Mouse (Mus musculus): ENCODE measurements at regions not wholly inside any gene's neighbourhood (a gene's known extent, or its start where the extent isn't known, plus 50 kb on each side); places are given as distances from the start of the nearest gene placed in this dataset.

DNA sequence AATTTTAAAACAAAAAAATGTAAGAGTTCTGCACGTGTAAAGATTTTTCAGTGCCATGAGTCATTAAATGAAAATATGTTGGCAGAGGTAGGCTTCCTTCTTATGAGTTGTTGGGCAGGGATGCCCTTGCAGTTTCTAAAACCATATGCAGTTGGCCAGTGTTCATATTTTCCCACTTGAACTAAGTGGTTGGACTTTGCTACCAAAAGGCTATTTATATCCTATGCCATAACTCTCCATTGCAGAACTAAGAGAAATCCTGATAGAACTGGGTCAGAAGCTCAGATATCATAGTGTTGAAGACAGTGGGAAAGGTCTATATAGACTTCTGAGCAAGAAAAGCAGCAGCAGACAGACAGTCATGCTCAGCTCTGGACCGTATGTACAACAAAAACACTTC, 690.7 kb upstream of the Frg1 start:
- no peak overlapping the region for H3K27ac ChIP-seq
- WGBS = 78% methylated on average over 2 of the region's 2 CpGs

GRCm38 (mm10) chr8:42069314-42069713, 652.4 kb upstream of the Frg1 start:
- Histone ChIP-seq H3K9ac (no peak overlapping the region), H3K4me3 (no peak overlapping the region), H3K9me3 (no peaks in the 10 kb centered on the region), H3K27ac (no peak overlapping the region), H3K4me2 (replicated peaks) (no peak overlapping the region), H3K27me3 (no peaks in the 10 kb centered on the region), H3K36me3 (no peaks in the 10 kb centered on the region), H3K4me1 (no peaks in the 10 kb centered on the region)
- WGBS = 69% methylated on average over 1 of the region's 1 CpGs
- no peak for ATAC-seq (ENCODE audit: low FRiP score, low read depth)

More for the DNA sequence above, 690.7 kb upstream of the Frg1 start:
- H3K36me3 ChIP-seq = no peaks in the 10 kb centered on the region
- no peak for ATAC-seq (ENCODE audit: low FRiP score, low read depth)
- H3K4me2 ChIP-seq (replicated peaks) = no peak overlapping the region
- H3K4me3 ChIP-seq = no peak overlapping the region
- no peak overlapping the region for H3K9ac ChIP-seq
- no peaks in the 10 kb centered on the region for H3K27me3 ChIP-seq
- H3K9me3 ChIP-seq = no peaks in the 10 kb centered on the region
- H3K4me1 ChIP-seq = no peaks in the 10 kb centered on the region

DNA sequence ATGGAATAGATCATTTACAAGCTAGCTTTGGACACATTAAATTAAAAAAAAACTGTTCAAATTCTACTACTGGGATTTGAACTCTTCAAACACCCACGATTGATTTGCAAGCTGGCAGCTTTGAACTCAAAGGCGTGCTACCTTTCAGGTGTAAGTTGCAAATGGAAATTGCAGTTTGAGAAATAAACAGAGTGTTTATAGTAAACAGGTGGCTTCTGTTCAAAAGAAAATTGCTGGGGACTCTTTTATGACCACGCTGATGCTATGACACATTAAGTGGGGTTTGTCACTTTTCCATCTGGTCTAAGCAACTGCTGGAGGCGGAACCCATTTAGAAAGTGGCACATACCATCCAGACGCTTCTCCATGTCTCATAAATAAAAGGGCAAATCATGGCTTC, 626.7 kb upstream of the Frg1 start:
- Histone ChIP-seq H3K4me3 (no peak overlapping the region), H3K36me3 (no peaks in the 10 kb centered on the region), H3K9me3 (no peaks in the 10 kb centered on the region), H3K27ac (no peak overlapping the region), H3K4me2 (replicated peaks) (no peak overlapping the region), H3K4me1 (peaks cover 13% of the 10 kb centered on the region; the same call in 1 of the 2 replicates), H3K9ac (no peak overlapping the region), H3K27me3 (no peaks in the 10 kb centered on the region)
- WGBS = 11% methylated on average over 5 of the region's 5 CpGs
- ATAC-seq (ENCODE audit: low FRiP score, low read depth) = no peak

GRCm38 (mm10) chr8:42039245-42039644, 622.4 kb upstream of the Frg1 start:
- no peak overlapping the region for H3K4me2 ChIP-seq (replicated peaks)
- WGBS = 89% methylated on average over 2 of the region's 2 CpGs
- H3K27me3 ChIP-seq = no peaks in the 10 kb centered on the region
- no peak overlapping the region for H3K27ac ChIP-seq
- no peak for ATAC-seq (ENCODE audit: low FRiP score, low read depth)
- H3K4me3 ChIP-seq = no peak overlapping the region
- no peak overlapping the region for H3K9ac ChIP-seq
- peaks cover 8% of the 10 kb centered on the region; the same call in 1 of the 2 replicates for H3K4me1 ChIP-seq
- no peaks in the 10 kb centered on the region for H3K36me3 ChIP-seq
- H3K9me3 ChIP-seq = no peaks in the 10 kb centered on the region

- no peaks in the 10 kb centered on the region for H3K4me1 ChIP-seq
- H3K27ac ChIP-seq = no peak overlapping the region
- no peak for ATAC-seq (ENCODE audit: low FRiP score, low read depth)
- H3K27me3 ChIP-seq = no peaks in the 10 kb centered on the region
- no peaks in the 10 kb centered on the region for H3K36me3 ChIP-seq
- 90% methylated on average over 1 of the region's 1 CpGs for WGBS
- H3K9ac ChIP-seq = no peak overlapping the region
- H3K4me2 ChIP-seq (replicated peaks) = no peak overlapping the region
- H3K4me3 ChIP-seq = no peak overlapping the region
- H3K9me3 ChIP-seq = no peaks in the 10 kb centered on the region
Observed at GRCm38 (mm10) chr8:42026934-42027333, 610.1 kb upstream of the Frg1 start.

GRCm38 (mm10) chr8:42017786-42018185, 600.9 kb upstream of the Frg1 start:
- H3K27me3 ChIP-seq = no peaks in the 10 kb centered on the region
- WGBS = 19% methylated on average over 3 of the region's 3 CpGs
- no peak for ATAC-seq (ENCODE audit: low FRiP score, low read depth)

DNA sequence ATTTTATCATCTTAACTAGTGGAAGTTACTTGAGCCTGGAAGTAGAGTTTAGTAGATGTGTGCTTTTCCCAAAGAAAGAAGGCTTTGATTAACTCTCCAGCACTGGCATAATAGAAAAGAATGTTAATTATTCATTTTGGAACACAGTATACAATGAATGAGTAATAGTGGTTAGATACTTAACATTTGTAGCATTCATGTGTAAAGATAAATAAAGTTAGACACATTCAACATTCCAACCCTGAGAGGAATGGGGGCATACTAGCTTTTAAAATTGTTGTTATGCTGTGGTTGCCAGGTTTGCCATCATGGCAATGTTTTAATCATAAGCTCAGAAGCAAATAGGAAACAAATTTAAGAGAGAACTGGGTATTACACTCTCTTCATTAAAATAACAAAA, 586.3 kb upstream of the Frg1 start:
- ATAC-seq (ENCODE audit: low FRiP score, low read depth) = no peak
- no peaks in the 10 kb centered on the region for H3K27me3 ChIP-seq
- no peak overlapping the region for H3K9ac ChIP-seq
- H3K4me2 ChIP-seq (replicated peaks) = no peak overlapping the region
- no peaks in the 10 kb centered on the region for H3K36me3 ChIP-seq
- no peak overlapping the region for H3K27ac ChIP-seq
- H3K4me1 ChIP-seq = no peaks in the 10 kb centered on the region
- H3K4me3 ChIP-seq = no peak overlapping the region
- no peaks in the 10 kb centered on the region for H3K9me3 ChIP-seq

More at GRCm38 (mm10) chr8:42017786-42018185, 600.9 kb upstream of the Frg1 start:
- Histone ChIP-seq H3K4me2 (replicated peaks) (no peak overlapping the region), H3K9ac (no peak overlapping the region), H3K9me3 (no peaks in the 10 kb centered on the region), H3K27ac (no peak overlapping the region), H3K4me3 (no peak overlapping the region), H3K36me3 (no peaks in the 10 kb centered on the region), H3K4me1 (no peaks in the 10 kb centered on the region)

- Histone ChIP-seq H3K27ac (no peak overlapping the region), H3K4me3 (no peak overlapping the region), H3K9me3 (no peaks in the 10 kb centered on the region), H3K27me3 (peaks cover 4% of the 10 kb centered on the region; the same call in 1 of the 2 replicates), H3K4me2 (replicated peaks) (peak overlapping the region; percentile 20; the same call in 1 of the 2 replicates), H3K9ac (no peak overlapping the region), H3K4me1 (peaks cover 24% of the 10 kb centered on the region), H3K36me3 (no peaks in the 10 kb centered on the region)
- 16% methylated on average over 8 of the region's 8 CpGs for WGBS
- ATAC-seq (ENCODE audit: low FRiP score, low read depth) = peak; percentile 61; the same call in 1 of the 2 replicates
Observed at GRCm38 (mm10) chr8:41989040-41989501, 572.2 kb upstream of the Frg1 start.

DNA sequence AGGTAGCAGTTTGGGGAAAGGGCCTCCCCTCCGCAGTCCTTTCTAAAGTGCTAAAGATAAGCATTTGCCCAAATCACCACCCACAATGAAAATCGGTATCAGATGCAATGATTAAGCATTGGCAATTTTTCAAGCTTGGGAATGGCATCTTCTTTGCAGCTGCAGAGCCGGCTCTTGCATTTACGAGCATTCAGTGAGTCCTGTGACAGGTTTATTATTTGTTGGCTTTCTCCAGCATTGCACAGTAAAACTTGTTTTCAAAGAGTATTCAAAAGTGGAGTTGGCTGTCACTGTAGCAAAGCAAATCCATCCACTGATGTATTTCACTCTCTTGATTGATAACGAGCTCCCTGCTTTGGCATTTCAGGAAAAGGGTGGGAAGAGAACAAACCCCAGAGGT, 571.3 kb upstream of the Frg1 start:
- WGBS = 7% methylated on average over 5 of the region's 5 CpGs
- H3K36me3 ChIP-seq = no peaks in the 10 kb centered on the region
- peaks cover 4% of the 10 kb centered on the region; the same call in 1 of the 2 replicates for H3K27me3 ChIP-seq
- H3K4me1 ChIP-seq = peaks cover 24% of the 10 kb centered on the region
- no peaks in the 10 kb centered on the region for H3K9me3 ChIP-seq
- H3K4me3 ChIP-seq = no peak overlapping the region
- peak overlapping the region; percentile 20; the same call in 1 of the 2 replicates for H3K4me2 ChIP-seq (replicated peaks)
- no peak overlapping the region for H3K9ac ChIP-seq
- peak; percentile 28; the same call in 1 of the 2 replicates for ATAC-seq (ENCODE audit: low FRiP score, low read depth)
- no peak overlapping the region for H3K27ac ChIP-seq

GRCm38 (mm10) chr8:41987417-41987816, 570.5 kb upstream of the Frg1 start:
- ATAC-seq (ENCODE audit: low FRiP score, low read depth) = peak; percentile 11; the same call in 1 of the 2 replicates

DNA sequence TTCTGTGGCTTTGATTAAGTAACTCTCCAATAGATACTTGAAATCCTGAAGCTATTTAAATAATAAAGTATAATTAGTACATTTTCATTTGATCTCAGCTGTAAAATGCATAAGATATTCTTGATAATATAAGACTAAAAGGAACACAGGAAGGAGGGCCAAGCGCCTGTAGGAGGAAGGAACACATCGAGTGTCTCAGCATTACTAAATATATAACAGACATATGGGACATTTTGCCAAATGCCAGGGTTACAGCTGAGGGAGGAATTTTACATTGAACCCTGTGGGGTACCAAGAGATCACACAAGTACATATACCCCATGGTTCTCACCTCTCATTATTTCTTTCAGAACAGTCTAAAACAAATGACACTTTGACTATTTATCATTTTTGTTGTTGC, 555.5 kb upstream of the Frg1 start:
- no peaks in the 10 kb centered on the region for H3K27me3 ChIP-seq
- H3K9me3 ChIP-seq = no peaks in the 10 kb centered on the region
- no peak overlapping the region for H3K4me2 ChIP-seq (replicated peaks)
- no peak overlapping the region for H3K9ac ChIP-seq
- no peak for ATAC-seq (ENCODE audit: low FRiP score, low read depth)
- WGBS = 72% methylated on average over 2 of the region's 2 CpGs
- no peaks in the 10 kb centered on the region for H3K4me1 ChIP-seq
- H3K27ac ChIP-seq = no peak overlapping the region
- no peaks in the 10 kb centered on the region for H3K36me3 ChIP-seq
- H3K4me3 ChIP-seq = no peak overlapping the region

More at GRCm38 (mm10) chr8:41987417-41987816, 570.5 kb upstream of the Frg1 start:
- Histone ChIP-seq H3K9me3 (no peaks in the 10 kb centered on the region), H3K4me3 (no peak overlapping the region), H3K4me2 (replicated peaks) (no peak overlapping the region), H3K4me1 (peaks cover 24% of the 10 kb centered on the region), H3K27me3 (peaks cover 4% of the 10 kb centered on the region; the same call in 1 of the 2 replicates), H3K36me3 (no peaks in the 10 kb centered on the region), H3K9ac (no peak overlapping the region), H3K27ac (no peak overlapping the region)

GRCm38 (mm10) chr8:41970536-41970935, 553.7 kb upstream of the Frg1 start:
- ATAC-seq (ENCODE audit: low FRiP score, low read depth) = no peak
- H3K4me2 ChIP-seq (replicated peaks) = no peak overlapping the region
- 86% methylated on average over 3 of the region's 3 CpGs for WGBS
- no peak overlapping the region for H3K27ac ChIP-seq
- no peaks in the 10 kb centered on the region for H3K36me3 ChIP-seq
- no peaks in the 10 kb centered on the region for H3K27me3 ChIP-seq
- no peak overlapping the region for H3K9ac ChIP-seq
- H3K4me3 ChIP-seq = no peak overlapping the region
- H3K4me1 ChIP-seq = no peaks in the 10 kb centered on the region
- H3K9me3 ChIP-seq = no peaks in the 10 kb centered on the region

- no peak overlapping the region for H3K4me2 ChIP-seq (replicated peaks)
- no peak overlapping the region for H3K4me3 ChIP-seq
- no peaks in the 10 kb centered on the region for H3K9me3 ChIP-seq
- no peak overlapping the region for H3K27ac ChIP-seq
- no peaks in the 10 kb centered on the region for H3K4me1 ChIP-seq
- no peak for ATAC-seq (ENCODE audit: low FRiP score, low read depth)
- H3K27me3 ChIP-seq = no peaks in the 10 kb centered on the region
- H3K9ac ChIP-seq = no peak overlapping the region
- 69% methylated on average over 3 of the region's 3 CpGs for WGBS
- no peaks in the 10 kb centered on the region for H3K36me3 ChIP-seq
Observed at GRCm38 (mm10) chr8:41969408-41969807, 552.5 kb upstream of the Frg1 start.
